Mouse (Mus musculus) thymus, adult 2 months (tissue): ENCODE measurements around the gene Hs3st5. TPM values are rescaled to one million over a fixed set of nuclear protein-coding genes. Genes with fewer than 3 reads are reported as not detected.

Experiments used
- DNase-seq: peaks from one replicate; pipeline ENCODE4 v3.0.0; 2021
- H3K27ac ChIP-seq: fragments of 200-500 bp; 2 replicates; pipeline ENCODE4 v1.5.1; 2012; ENCODE audit warnings: low read length, control low read depth; ENCODE audit not compliant: control insufficient read depth, insufficient read depth
- H3K27me3 ChIP-seq: fragments of 200-500 bp; 2 replicates; pipeline ENCODE4 v1.6.1; 2012; ENCODE audit warnings: mild to moderate bottlenecking, low read length, moderate library complexity, mixed read lengths; ENCODE audit not compliant: control insufficient read depth, insufficient read depth
- H3K36me3 ChIP-seq: fragments of 200-500 bp; 2 replicates; pipeline ENCODE4 v1.6.1; 2012; ENCODE audit warnings: mild to moderate bottlenecking, low read length, moderate library complexity; ENCODE audit not compliant: control insufficient read depth, insufficient read depth
- H3K4me1 ChIP-seq: fragments of 200-500 bp; replicated peaks from 2 replicates; pipeline ENCODE4 v1.6.1; 2012; ENCODE audit warnings: low read length; ENCODE audit not compliant: control insufficient read depth, insufficient read depth
- H3K4me3 ChIP-seq: fragments of 200-500 bp; 2 replicates; pipeline ENCODE4 v1.5.1; 2012; ENCODE audit warnings: mild to moderate bottlenecking, low read length, control low read depth, moderate library complexity; ENCODE audit not compliant: control insufficient read depth, insufficient read depth
- CTCF ChIP-seq: fragments of 200-500 bp; IDR thresholded peaks from 2 replicates; pipeline ENCODE4 v1.5.1; 2012; ENCODE audit warnings: mild to moderate bottlenecking, control low read depth, low read length, moderate library complexity, borderline replicate concordance; ENCODE audit not compliant: control insufficient read depth, poor library complexity, insufficient read depth; ENCODE audit errors: extremely low read depth
- POLR2A ChIP-seq: fragments of 200-500 bp; IDR thresholded peaks from 2 replicates; pipeline ENCODE4 v1.6.1; 2012; ENCODE audit warnings: mild to moderate bottlenecking, low read length, control low read depth, moderate library complexity; ENCODE audit not compliant: control insufficient read depth, poor library complexity, insufficient read depth; ENCODE audit errors: extremely low read depth
- WGBS: fragments of 180-500 bp; shearing (Covaris S2); methylation state at CpG from one replicate; pipeline ENCODE4 v1.1.7; 2018; 5-methylcytosine and 5-hydroxymethylcytosine counted together
- polyA plus RNA-seq: library from polyadenylated mRNA; depleted of rRNA; stranded (reverse); fragments of >200 nt; gene quantifications from 2 replicates; pipeline ENCODE4 v1.2.3, GENCODE M21; 2012

Hs3st5 gene
- polyA plus RNA-seq, 1 experiment, result 0.18 TPM

- no peak overlapping the region for H3K4me3 ChIP-seq
- WGBS, result 85% methylated on average over 4 of the region's 4 CpGs
- no peaks in the 10 kb centered on the region for H3K27me3 ChIP-seq
- H3K27ac ChIP-seq, result no peak overlapping the region
- H3K36me3 ChIP-seq, result no peaks in the 10 kb centered on the region
- H3K4me1 ChIP-seq, result no peaks in the 10 kb centered on the region
- DNase-seq, result no peak
- TF ChIP-seq CTCF (no peak), POLR2A (no peak)
Observed at GRCm38 (mm10) chr10:36805265-36805664, 298.7 kb downstream of the Hs3st5 start.

- DNase-seq, result no peak
- no peaks in the 10 kb centered on the region for H3K4me1 ChIP-seq
- no peaks in the 10 kb centered on the region for H3K27me3 ChIP-seq
- WGBS, result 92% methylated on average over 5 of the region's 5 CpGs
- no peak for TF ChIP-seq POLR2A
- no peak for TF ChIP-seq CTCF
- no peaks in the 10 kb centered on the region for H3K36me3 ChIP-seq
- H3K27ac ChIP-seq, result no peak overlapping the region
- no peak overlapping the region for H3K4me3 ChIP-seq
Observed at GRCm38 (mm10) chr10:36805788-36806187, 299.2 kb downstream of the Hs3st5 start.

DNA sequence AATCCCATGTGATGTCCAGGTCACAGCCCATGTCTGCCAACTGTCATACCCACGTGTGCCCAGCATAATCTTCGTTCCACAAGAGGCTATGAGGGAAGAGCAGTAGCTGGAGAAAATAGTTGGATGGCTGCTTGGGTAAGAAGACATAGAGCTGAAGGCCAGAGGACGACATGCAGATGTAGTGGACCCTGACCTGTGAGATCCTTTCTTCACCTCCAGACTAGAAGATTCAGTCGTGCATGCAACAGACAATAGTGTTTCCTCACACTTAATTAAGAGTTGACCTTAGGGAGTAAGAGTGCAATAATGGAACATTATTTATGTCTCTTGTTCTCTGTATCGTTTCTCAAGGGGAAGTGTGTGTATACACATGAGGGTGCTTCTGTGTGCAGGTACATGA lies 300.4 kb downstream of the Hs3st5 start:
- no peak for DNase-seq

GRCm38 (mm10) chr10:36818867-36819266 lies 312.3 kb downstream of the Hs3st5 start:
- no peak overlapping the region for H3K4me3 ChIP-seq
- H3K27me3 ChIP-seq, result no peaks in the 10 kb centered on the region
- H3K4me1 ChIP-seq, result no peaks in the 10 kb centered on the region
- H3K36me3 ChIP-seq, result no peaks in the 10 kb centered on the region
- TF ChIP-seq CTCF, result no peak
- TF ChIP-seq POLR2A, result no peak
- DNase-seq, result no peak
- H3K27ac ChIP-seq, result no peak overlapping the region

More for the DNA sequence above, 300.4 kb downstream of the Hs3st5 start:
- Histone ChIP-seq H3K36me3 (no peaks in the 10 kb centered on the region), H3K27me3 (no peaks in the 10 kb centered on the region), H3K4me1 (no peaks in the 10 kb centered on the region), H3K4me3 (no peak overlapping the region), H3K27ac (no peak overlapping the region)
- TF ChIP-seq CTCF, result no peak
- no peak for TF ChIP-seq POLR2A
- 86% methylated on average over 5 of the region's 5 CpGs for WGBS

DNA sequence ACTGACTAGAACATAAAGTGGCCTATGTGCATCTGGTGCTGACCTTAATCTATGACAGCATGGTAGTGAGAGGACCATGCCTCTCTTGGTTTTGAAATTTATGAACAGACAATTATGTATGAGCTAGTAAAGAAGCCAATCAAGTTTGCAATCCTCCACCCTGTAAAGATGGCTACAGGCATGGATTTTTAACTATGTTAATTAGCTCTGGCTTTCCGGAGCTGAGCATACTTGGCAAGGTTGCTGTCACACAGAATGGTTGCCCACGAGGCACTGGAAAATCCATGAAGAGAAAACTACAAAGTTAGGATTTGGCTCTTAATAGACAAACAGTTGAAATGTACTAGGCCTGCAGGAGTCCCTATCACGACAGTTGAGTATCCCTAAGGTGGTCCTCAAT lies 322.5 kb downstream of the Hs3st5 start:
- Histone ChIP-seq H3K36me3 (no peaks in the 10 kb centered on the region), H3K4me3 (no peak overlapping the region), H3K27me3 (no peaks in the 10 kb centered on the region), H3K27ac (no peak overlapping the region), H3K4me1 (no peaks in the 10 kb centered on the region)
- DNase-seq, result no peak
- TF ChIP-seq POLR2A, result no peak
- WGBS, result 89% methylated on average over 3 of the region's 3 CpGs

GRCm38 (mm10) chr10:36832204-36832603 lies 325.6 kb downstream of the Hs3st5 start:
- no peak overlapping the region for H3K4me3 ChIP-seq
- 92% methylated on average over 3 of the region's 3 CpGs for WGBS
- H3K27ac ChIP-seq, result no peak overlapping the region
- H3K27me3 ChIP-seq, result no peaks in the 10 kb centered on the region
- H3K4me1 ChIP-seq, result no peaks in the 10 kb centered on the region
- no peak for TF ChIP-seq POLR2A
- TF ChIP-seq CTCF, result no peak
- DNase-seq, result no peak
- no peaks in the 10 kb centered on the region for H3K36me3 ChIP-seq

GRCm38 (mm10) chr10:36834224-36834623 lies 327.6 kb downstream of the Hs3st5 start:
- 19% methylated on average over 5 of the region's 5 CpGs for WGBS
- TF ChIP-seq CTCF (no peak), POLR2A (no peak)
- Histone ChIP-seq H3K4me1 (no peaks in the 10 kb centered on the region), H3K36me3 (no peaks in the 10 kb centered on the region), H3K27ac (no peak overlapping the region), H3K27me3 (no peaks in the 10 kb centered on the region), H3K4me3 (no peak overlapping the region)
- no peak for DNase-seq
